Mouse (Mus musculus) liver, postnatal 0 days (tissue): ENCODE results near the gene Dpf2.

ENCODE experiments used
- CTCF ChIP-seq: sonication (generic); IDR thresholded peaks from 2 replicates; pipeline ENCODE4 v1.5.1; 2016; ENCODE audit warnings: antibody characterized with exemption, low read depth
- EP300 ChIP-seq: IDR thresholded peaks from 2 replicates; pipeline ENCODE4 v1.6.1; 2016; ENCODE audit warnings: antibody characterized with exemption, low read depth, mild to moderate bottlenecking

DNA sequence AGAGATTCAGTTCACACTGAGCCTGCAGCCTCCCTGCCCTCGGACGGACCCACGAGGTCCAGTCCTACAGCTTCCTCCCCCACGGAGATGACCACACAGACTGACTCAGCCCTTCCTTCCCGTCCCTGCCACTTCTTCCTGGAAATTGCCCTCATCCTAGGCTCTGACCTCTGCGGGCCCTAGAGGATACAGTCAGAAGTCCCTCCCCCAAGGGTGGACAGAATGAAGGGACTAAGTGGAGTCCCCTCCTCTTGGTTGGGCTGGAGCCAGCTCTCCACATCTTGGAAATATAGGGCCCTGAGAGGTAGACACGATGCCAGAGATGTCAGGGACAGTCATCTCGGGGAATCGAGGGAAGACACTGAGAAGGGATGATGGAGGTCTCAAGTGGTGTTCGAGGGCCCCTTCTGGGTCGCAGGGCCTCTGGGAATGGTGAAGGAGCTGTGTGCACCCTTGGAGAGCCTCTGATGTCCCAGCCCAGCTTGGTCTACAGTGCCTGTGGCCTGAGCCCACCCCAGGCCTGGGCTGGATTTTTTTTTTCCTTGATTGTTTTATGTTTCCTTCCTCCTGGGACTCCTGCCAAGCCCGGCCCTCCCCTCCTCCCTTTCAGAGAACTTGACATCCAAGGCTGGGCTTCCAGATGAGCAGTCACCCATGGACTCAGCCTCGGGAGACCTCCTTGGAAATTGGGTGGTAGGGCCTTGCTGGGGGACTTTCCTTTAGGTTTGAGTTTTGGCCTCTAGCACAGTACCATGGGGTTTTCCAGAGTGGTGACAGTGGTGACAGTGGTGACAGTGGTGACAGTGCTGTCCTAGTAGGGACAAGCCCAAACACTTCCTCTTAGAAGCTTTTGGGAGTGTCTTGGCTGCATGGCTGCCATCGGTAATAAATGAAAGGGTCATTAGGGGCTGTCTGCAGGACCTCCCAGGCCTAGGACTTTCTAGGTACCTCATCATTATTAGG, 17.1 kb upstream of the Dpf2 start:
- TF ChIP-seq CTCF: no peak
- no peak for TF ChIP-seq EP300
